Mouse (Mus musculus) right cerebral cortex, postnatal 36 days (tissue): Measurements from ENCODE around the gene Amfr.

Experiments
- DNase-seq, 2 experiments: peaks; one replicate each; pipeline ENCODE4 v3.0.0; 2022; ENCODE audit warnings: low spot score in 2 of 2, mixed read lengths in 1 of 2

The Amfr gene

GRCm38 (mm10) chr8:93932873-93933272 is 79.8 kb downstream of the Amfr start:
- DNase-seq: peak; percentile 59 to 70

GRCm38 (mm10) chr8:93931336-93931735 is 81.3 kb downstream of the Amfr start:
- no peak for DNase-seq

- DNase-seq: no peak
These were observed 83.4 kb downstream of the Amfr start for GRCm38 (mm10) chr8:93929233-93929632.

GRCm38 (mm10) chr8:93925513-93925912 is 87.1 kb downstream of the Amfr start:
- DNase-seq: no peak

- DNase-seq: peak; percentile 82 to 88
These were observed 88.7 kb downstream of the Amfr start for GRCm38 (mm10) chr8:93923897-93924334.
